ENCODE assay signal across 23 mouse cellular contexts in genomic region chr6:54224325-54224724, GRCm38 (mm10).
DNase-seq lines count a peak whose midpoint lies in the region; ATAC-seq and TF ChIP-seq lines count a peak whose summit lies in the region.
"Had no signal": no experiment of that assay in that cellular context is flagged by ENCODE, and none has a peak within 500 bp of the region (broad histone marks: within the 10 kb centered on the region; RNA-seq: fewer than 3 reads in every experiment).

No protein-coding gene starts in this region.

- H3K27me3 ChIP-seq in kidney, embryonic 15.5 days, result peaks cover 9% of the 10 kb centered on the region; the same call in 1 of the 2 replicates
- H3K27me3 ChIP-seq in CH12.LX (replicated peaks), result no peaks in the 10 kb centered on the region
- no peaks in the 10 kb centered on the region for H3K27me3 ChIP-seq in limb, embryonic 13.5 days
- H3K27me3 ChIP-seq: heart, embryonic 13.5 days; liver, embryonic 13.5 days; neural tube, embryonic 13.5 days had no signal

- no peak overlapping the region for H3K27ac ChIP-seq in kidney, embryonic 15.5 days
- no peak overlapping the region for H3K27ac ChIP-seq in CH12.LX (ENCODE audit: insufficient read depth, low read depth)
- H3K27ac ChIP-seq in limb, embryonic 13.5 days, result no peak overlapping the region
- H3K27ac ChIP-seq: heart, embryonic 13.5 days; liver, embryonic 13.5 days; lung, embryonic 15.5 days; macrophage; midbrain, embryonic 12.5 days; neural tube, embryonic 13.5 days had no signal

- in situ Hi-C loops in CH12.LX (cut with MboI; ENCODE audit: low pct_ligation_motif_present, low pct_unique_long_range_greater_than_20kb, low sequenced_read_pairs), result loop anchor here (10.0 kb wide), 3 partner anchors 190 to 450 kb away; partner anchors contain the start of gene Chn2

- TF ChIP-seq RAD21 in CH12.LX (IDR thresholded peaks at IDR 0.05; ENCODE audit: low read depth, low read length), result no peak

- peaks cover 4% of the 10 kb centered on the region; the same call in 1 of the 2 replicates for H3K36me3 ChIP-seq in kidney, embryonic 15.5 days
- H3K36me3 ChIP-seq in CH12.LX (replicated peaks in 1 of 2; ENCODE audit: control insufficient read depth in 1 of 2, insufficient read depth in 1 of 2, low read length in 1 of 2), result no peaks in the 10 kb centered on the region
- H3K36me3 ChIP-seq in limb, embryonic 13.5 days, result peaks cover 4% of the 10 kb centered on the region; the same call in 1 of the 2 replicates
- H3K36me3 ChIP-seq: forebrain, embryonic 10.5 days; G1E; liver, embryonic 13.5 days; lung, embryonic 15.5 days; midbrain, embryonic 12.5 days had no signal

- dilution Hi-C loops in CH12.LX (cut with MboI; ENCODE audit: extremely low pct_ligation_motif_present, extremely low pct_unique_long_range_greater_than_20kb, low sequenced_read_pairs), result no loop called here

- peak overlapping the region; percentile 17 for H3K4me2 ChIP-seq in kidney, embryonic 15.5 days
- peak overlapping the region; percentile 64 for H3K4me2 ChIP-seq in CH12.LX (ENCODE audit: insufficient read depth, low read depth, poor library complexity, severe bottlenecking)
- peak overlapping the region; percentile 34 for H3K4me2 ChIP-seq in limb, embryonic 13.5 days (replicated peaks)
- H3K4me2 ChIP-seq: heart, embryonic 13.5 days; liver, embryonic 13.5 days; lung, embryonic 15.5 days; midbrain, embryonic 12.5 days; neural tube, embryonic 13.5 days had no signal

- H3K9ac ChIP-seq in kidney, embryonic 15.5 days, result no peak overlapping the region
- no peak overlapping the region for H3K9ac ChIP-seq in CH12.LX (ENCODE audit: insufficient read depth, low read depth)
- no peak overlapping the region for H3K9ac ChIP-seq in limb, embryonic 13.5 days
- H3K9ac ChIP-seq: forebrain, postnatal 0 days; heart, embryonic 13.5 days; liver, embryonic 13.5 days; lung, embryonic 15.5 days; midbrain, embryonic 12.5 days; neural tube, embryonic 13.5 days had no signal

- WGBS in kidney, embryonic 15.5 days, result 44% methylated on average over 11 of the region's 11 CpGs
- WGBS in limb, embryonic 13.5 days, result 39% methylated on average over 11 of the region's 11 CpGs

- H3K9me3 ChIP-seq in kidney, embryonic 15.5 days (replicated peaks), result no peaks in the 10 kb centered on the region
- H3K9me3 ChIP-seq in CH12.LX (replicated peaks; ENCODE audit: low read length), result no peaks in the 10 kb centered on the region
- H3K9me3 ChIP-seq in limb, embryonic 13.5 days, result no peaks in the 10 kb centered on the region
- H3K9me3 ChIP-seq: forebrain, embryonic 10.5 days; heart, embryonic 13.5 days; liver, embryonic 13.5 days; lung, embryonic 15.5 days; midbrain, embryonic 12.5 days; neural tube, embryonic 13.5 days had no signal

- no peak for TF ChIP-seq CTCF in CH12.LX (conservative IDR thresholded peaks at IDR 0.05 in 1 of 2, IDR thresholded peaks at IDR 0.05 in 1 of 2; ENCODE audit: low read depth in 2 of 2, low read length in 2 of 2)

- H3K79me2 ChIP-seq in CH12.LX (replicated peaks; ENCODE audit: control insufficient read depth, extremely low read depth, insufficient read depth, poor library complexity, severe bottlenecking), result no peaks in the 10 kb centered on the region

- TF ChIP-seq EP300 in CH12.LX (IDR thresholded peaks at IDR 0.05; ENCODE audit: low read length), result no peak

- peaks cover 37% of the 10 kb centered on the region for H3K4me1 ChIP-seq in kidney, embryonic 15.5 days
- peaks cover 0 to 2% of the 10 kb centered on the region in 2 experiments; a peak in 1 of 4 replicates for H3K4me1 ChIP-seq in CH12.LX (ENCODE audit: control insufficient read depth in 1 of 2, insufficient read depth in 2 of 2)
- peaks cover 24% of the 10 kb centered on the region for H3K4me1 ChIP-seq in limb, embryonic 13.5 days
- H3K4me1 ChIP-seq: liver, embryonic 13.5 days; lung, embryonic 15.5 days had no signal

- no peak overlapping the region for H3K4me3 ChIP-seq in kidney, embryonic 15.5 days (replicated peaks)
- H3K4me3 ChIP-seq in CH12.LX (replicated peaks in 1 of 3; ENCODE audit: low read depth in 2 of 3, low read length in 2 of 3, poor library complexity in 1 of 3), result peak overlapping the region in 1 of 3 experiments; percentile 2
- no peak overlapping the region for H3K4me3 ChIP-seq in limb, embryonic 13.5 days
- H3K4me3 ChIP-seq: forebrain, embryonic 10.5 days; heart, embryonic 13.5 days; liver, embryonic 13.5 days; lung, embryonic 15.5 days; midbrain, embryonic 12.5 days; neural tube, embryonic 13.5 days had no signal

- DNase-seq in kidney, adult 9 months, result no peak
- DNase-seq in CH12.LX (ENCODE audit: extremely low read depth) (no peak), adipocyte (ENCODE audit: low spot score) (no peak)
- DNase-seq in adrenal gland, postnatal 10 days, result peak; percentile 48
- no peak for DNase-seq in cerebellum, adult 9-10 months
- DNase-seq: cerebellum, adult 2 months; forebrain, postnatal 0 days; heart, postnatal 4 days; kidney, postnatal 36 days; liver, embryonic 13.5 days; thymus, postnatal 4 days had no signal

- ATAC-seq in kidney, embryonic 15.5 days (replicated peaks; ENCODE audit: low FRiP score), result no peak
- ATAC-seq in limb, embryonic 13.5 days (ENCODE audit: low FRiP score, low read depth), result no peak
- ATAC-seq in activated CD4-positive, CD25-positive, alpha-beta regulatory T cell, adult 4 months, result no peak
- ATAC-seq: forebrain, postnatal 0 days; hindbrain, embryonic 16.5 days; intestine, postnatal 0 days had no signal

- no peak for TF ChIP-seq POLR2A in CH12.LX (IDR thresholded peaks at IDR 0.05; ENCODE audit: low read depth, low read length)

TF ChIP-seq in CH12.LX, 34 proteins besides CTCF, POLR2A, EP300 and RAD21:
- peak; percentile 55; the same call in 1 of the 2 replicates for TF ChIP-seq MAZ (IDR thresholded peaks at IDR 0.05; ENCODE audit: low read depth, low read length)
- TF ChIP-seq HCFC1 (IDR thresholded peaks at IDR 0.05; ENCODE audit: low read depth, low read length), result no peak
